Mouse (Mus musculus): ENCODE data around the gene Rmdn3.

DNA sequence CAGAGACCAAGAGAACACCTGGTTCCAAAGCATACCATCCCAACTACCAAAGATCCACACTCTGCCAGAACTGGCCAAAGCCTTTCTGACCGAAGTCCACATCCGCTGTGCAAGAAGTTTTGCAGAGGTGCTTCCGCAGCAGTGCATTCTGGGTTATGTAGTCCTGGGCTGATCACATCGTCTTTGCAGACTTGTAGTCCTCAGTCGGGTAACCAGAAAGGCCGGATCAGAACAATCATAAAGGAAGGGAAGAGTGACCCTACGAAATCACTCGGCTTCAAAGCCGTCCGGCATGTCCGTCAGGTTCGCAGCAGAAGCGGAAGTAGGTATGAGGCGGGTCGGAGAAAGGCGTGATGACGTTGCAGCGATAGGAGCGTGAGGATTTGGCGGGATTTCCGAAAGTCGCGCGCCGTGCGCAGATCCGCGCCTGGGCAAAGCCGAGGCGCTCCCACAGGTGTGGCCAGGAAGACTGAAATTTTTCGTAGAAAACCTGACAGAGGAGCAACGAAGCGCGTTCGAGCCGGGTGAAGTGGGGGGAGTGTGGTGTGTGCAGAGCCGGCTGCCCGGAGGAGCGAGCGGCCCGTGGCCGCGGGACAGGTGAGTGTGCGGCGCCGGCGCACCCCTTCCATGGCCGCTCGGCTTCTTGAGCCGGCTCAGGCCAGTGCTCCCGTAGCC, 44.3 kb downstream of the Rmdn3 start, which contains the start of gene Rad51:
- TF ChIP-seq POLR2A (IDR thresholded peaks at IDR 0.05; ENCODE audit: control insufficient read depth in 1 of 2, insufficient read depth in 1 of 2, low read depth in 1 of 2, low read length in 2 of 2, poor library complexity in 1 of 2): peak; percentile 43 to 78; a peak in 3 of 4 replicates
- no peak; a peak in 1 of 4 replicates for TF ChIP-seq EP300 (IDR thresholded peaks at IDR 0.05; ENCODE audit: low read depth in 1 of 2, low read length in 2 of 2)

Measured in MEL (cell line).